Mouse (Mus musculus) hindbrain, embryonic 16.5 days (tissue): ENCODE results near the gene Grin2a. TPM values are rescaled to one million over a fixed set of nuclear protein-coding genes. Genes with fewer than 3 reads are reported as not detected.

ENCODE experiments used
- ATAC-seq: fragments of 200-750 bp; cut with Nextera tagmentation; 2 replicates; pipeline ENCODE4 v1.8.0; 2017; ENCODE audit warnings: moderate TSS enrichment, moderate library complexity
- H3K27ac ChIP-seq: fragments of 300-500 bp; sonication (generic); 2 replicates; pipeline ENCODE4 v1.5.1; 2014; ENCODE audit warnings: low read depth, mild to moderate bottlenecking, control low read depth, low read length, moderate library complexity
- H3K27me3 ChIP-seq: fragments of 300-500 bp; sonication (generic); replicated peaks from 2 replicates; pipeline ENCODE4 v1.6.1; 2014; ENCODE audit warnings: low read length; ENCODE audit not compliant: control insufficient read depth, insufficient read depth
- H3K36me3 ChIP-seq: fragments of 300-500 bp; sonication (generic); 2 replicates; pipeline ENCODE4 v1.6.1; 2014; ENCODE audit warnings: mild to moderate bottlenecking, low read length, moderate library complexity, mixed read lengths; ENCODE audit not compliant: control insufficient read depth, insufficient read depth
- H3K4me1 ChIP-seq: fragments of 300-500 bp; sonication (generic); 2 replicates; pipeline ENCODE4 v1.6.1; 2014; ENCODE audit warnings: low read depth, low read length; ENCODE audit not compliant: control insufficient read depth, insufficient read depth
- H3K4me2 ChIP-seq: fragments of 300-500 bp; sonication (generic); 2 replicates; pipeline ENCODE4 v1.6.1; 2014; ENCODE audit warnings: mild to moderate bottlenecking, low read length, control low read depth, moderate library complexity
- H3K4me3 ChIP-seq: fragments of 300-500 bp; sonication (generic); 2 replicates; pipeline ENCODE4 v1.5.1; 2014; ENCODE audit warnings: mild to moderate bottlenecking, low read length, control low read depth, moderate library complexity
- H3K9ac ChIP-seq: fragments of 300-500 bp; sonication (generic); 2 replicates; pipeline ENCODE4 v1.6.1; 2014; ENCODE audit warnings: low read depth, mild to moderate bottlenecking, control low read depth, low read length, moderate library complexity
- H3K9me3 ChIP-seq: fragments of 300-500 bp; sonication (generic); 2 replicates; pipeline ENCODE4 v1.6.1; 2014; ENCODE audit warnings: mild to moderate bottlenecking, low read length, moderate library complexity; ENCODE audit not compliant: control insufficient read depth
- WGBS: fragments of 180-500 bp; shearing (Covaris S2); extraction: QIAGEN DNeasy Blood & Tissue Kit; methylation state at CpG from one replicate; pipeline ENCODE4 v1.1.7; 2014; 5-methylcytosine and 5-hydroxymethylcytosine counted together
- polyA plus RNA-seq: library from polyadenylated mRNA; unstranded; fragments of >200 nt; fragmentation: Nextera tagmentation; extraction: Ambion mirVana; gene quantifications from 2 replicates; pipeline ENCODE4 v1.2.1, GENCODE M21; 2015

Grin2a gene
- polyA plus RNA-seq, 1 experiment from 2014 or later = 9.7 TPM

DNA sequence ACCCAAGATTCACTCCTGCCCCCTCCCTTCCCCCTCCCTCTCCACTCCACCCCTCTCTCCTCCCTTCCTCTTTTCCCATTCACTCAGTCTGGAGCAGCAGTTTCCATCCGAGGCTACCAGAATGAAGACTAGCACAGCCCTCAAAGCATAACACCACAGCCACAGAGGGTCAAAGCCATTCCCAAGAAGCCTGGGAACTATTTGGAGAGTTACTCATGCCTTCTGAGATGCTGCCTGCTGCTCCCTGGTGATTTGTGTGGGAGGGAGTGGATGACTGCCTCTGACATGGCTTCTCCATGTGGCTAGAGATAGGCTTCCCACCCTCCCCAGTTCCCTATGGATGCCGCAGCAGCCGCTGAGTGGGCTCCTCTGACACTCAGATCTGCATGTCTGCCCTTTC, 10.3 kb downstream of the Grin2a start:
- Histone ChIP-seq H3K36me3 (no peaks in the 10 kb centered on the region), H3K9me3 (no peaks in the 10 kb centered on the region), H3K4me2 (no peak overlapping the region), H3K27me3 (no peaks in the 10 kb centered on the region), H3K4me1 (no peaks in the 10 kb centered on the region), H3K9ac (no peak overlapping the region), H3K4me3 (no peak overlapping the region), H3K27ac (no peak overlapping the region)
- no peak for ATAC-seq
- 61% methylated on average over 3 of the region's 3 CpGs for WGBS

DNA sequence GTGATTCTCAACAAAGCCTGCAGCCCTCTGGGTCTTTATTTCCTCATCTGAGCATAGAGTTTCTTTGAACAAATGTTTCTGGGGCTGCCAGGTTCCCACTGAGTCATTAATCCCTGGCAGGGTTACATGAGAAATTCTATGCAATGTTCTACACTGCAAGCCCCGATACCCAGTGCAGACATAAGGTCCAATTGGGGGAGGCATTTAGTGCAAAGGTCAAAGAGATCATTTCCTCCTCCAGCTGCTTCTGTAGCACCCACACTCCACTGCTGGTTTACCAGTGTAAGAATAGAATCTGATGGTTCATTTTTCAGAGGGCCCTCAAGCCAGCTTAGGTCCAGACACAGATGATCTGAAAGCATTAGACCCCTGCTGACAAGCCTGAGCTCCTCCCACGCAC, 14.7 kb downstream of the Grin2a start:
- Histone ChIP-seq H3K4me2 (no peak overlapping the region), H3K9me3 (no peaks in the 10 kb centered on the region), H3K36me3 (no peaks in the 10 kb centered on the region), H3K27ac (no peak overlapping the region), H3K4me3 (no peak overlapping the region), H3K9ac (no peak overlapping the region), H3K4me1 (no peaks in the 10 kb centered on the region), H3K27me3 (no peaks in the 10 kb centered on the region)
- WGBS = 52% methylated on average over 2 of the region's 2 CpGs
- no peak for ATAC-seq

DNA sequence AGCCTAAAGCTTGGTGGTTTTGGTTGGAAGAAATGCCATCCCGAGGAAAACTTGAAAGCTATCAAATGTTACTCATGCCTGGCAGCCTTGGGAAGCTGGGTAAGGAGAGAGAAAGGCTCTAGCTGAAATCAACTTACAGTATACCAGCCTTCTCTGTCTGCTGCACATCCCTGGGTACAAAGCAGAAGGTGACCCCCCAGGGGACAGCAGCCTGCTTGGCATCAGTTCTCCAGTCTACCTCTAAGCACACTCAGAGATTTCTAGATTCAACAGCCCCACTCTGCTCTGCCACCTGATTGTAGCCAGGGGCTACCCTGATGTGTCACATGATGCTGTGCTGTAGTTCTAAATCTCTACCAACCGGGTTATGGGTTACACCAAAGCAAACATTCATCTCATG, 17.2 kb downstream of the Grin2a start:
- WGBS = 89% methylated on average over 2 of the region's 2 CpGs
- no peaks in the 10 kb centered on the region for H3K36me3 ChIP-seq
- no peak overlapping the region for H3K9ac ChIP-seq
- no peak overlapping the region for H3K4me2 ChIP-seq
- no peak for ATAC-seq
- H3K4me1 ChIP-seq = no peaks in the 10 kb centered on the region
- H3K27me3 ChIP-seq = no peaks in the 10 kb centered on the region
- no peak overlapping the region for H3K4me3 ChIP-seq
- H3K9me3 ChIP-seq = no peaks in the 10 kb centered on the region
- no peak overlapping the region for H3K27ac ChIP-seq

DNA sequence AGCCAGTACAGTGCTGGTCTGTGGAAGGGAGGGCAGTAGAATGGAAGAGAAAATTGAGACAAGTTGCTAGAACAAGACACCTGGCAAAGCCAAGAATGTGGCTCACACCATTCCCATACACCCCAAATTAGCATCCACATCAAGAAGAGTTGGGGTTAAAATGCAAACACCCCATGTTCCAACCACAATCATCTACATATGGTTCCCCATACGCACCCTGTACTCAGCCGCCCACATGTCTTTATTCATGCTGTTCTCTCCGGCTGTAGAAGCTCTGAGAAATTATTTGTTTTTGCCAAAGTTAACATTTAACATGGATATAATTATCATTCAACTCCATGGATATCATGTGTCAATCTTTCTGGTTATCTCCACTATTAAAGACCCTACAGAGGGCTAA, 22.7 kb downstream of the Grin2a start:
- no peak overlapping the region for H3K9ac ChIP-seq

DNA sequence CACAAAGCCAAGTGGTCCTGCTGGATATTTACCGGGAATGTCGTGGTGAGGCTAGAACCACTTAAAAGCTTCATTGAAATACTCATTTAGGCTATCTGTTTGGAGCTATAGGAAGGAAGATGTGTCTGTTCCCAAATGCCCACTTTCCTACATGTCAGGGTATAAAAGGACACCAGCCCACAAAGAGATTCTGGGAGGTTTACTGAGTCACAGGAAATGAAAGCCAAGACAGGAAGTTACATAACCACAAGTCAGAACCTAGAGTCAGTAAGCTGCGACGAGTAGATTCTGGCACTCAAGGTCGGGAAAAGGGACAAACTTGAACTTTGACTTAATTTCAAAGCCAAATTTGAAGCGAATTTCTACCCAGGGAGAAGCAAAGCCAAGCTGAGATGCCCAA, 30.9 kb downstream of the Grin2a start:
- Histone ChIP-seq H3K27me3 (no peaks in the 10 kb centered on the region), H3K27ac (no peak overlapping the region), H3K4me2 (no peak overlapping the region), H3K36me3 (no peaks in the 10 kb centered on the region), H3K9me3 (no peaks in the 10 kb centered on the region), H3K4me1 (no peaks in the 10 kb centered on the region), H3K9ac (no peak overlapping the region), H3K4me3 (no peak overlapping the region)
- 84% methylated on average over 6 of the region's 6 CpGs for WGBS
- no peak for ATAC-seq

More for the DNA sequence above, 22.7 kb downstream of the Grin2a start:
- Histone ChIP-seq H3K27ac (no peak overlapping the region), H3K4me1 (no peaks in the 10 kb centered on the region), H3K4me2 (no peak overlapping the region), H3K4me3 (no peak overlapping the region), H3K36me3 (no peaks in the 10 kb centered on the region), H3K9me3 (no peaks in the 10 kb centered on the region), H3K27me3 (no peaks in the 10 kb centered on the region)
- WGBS = 89% methylated on average over 3 of the region's 3 CpGs
- ATAC-seq = no peak

DNA sequence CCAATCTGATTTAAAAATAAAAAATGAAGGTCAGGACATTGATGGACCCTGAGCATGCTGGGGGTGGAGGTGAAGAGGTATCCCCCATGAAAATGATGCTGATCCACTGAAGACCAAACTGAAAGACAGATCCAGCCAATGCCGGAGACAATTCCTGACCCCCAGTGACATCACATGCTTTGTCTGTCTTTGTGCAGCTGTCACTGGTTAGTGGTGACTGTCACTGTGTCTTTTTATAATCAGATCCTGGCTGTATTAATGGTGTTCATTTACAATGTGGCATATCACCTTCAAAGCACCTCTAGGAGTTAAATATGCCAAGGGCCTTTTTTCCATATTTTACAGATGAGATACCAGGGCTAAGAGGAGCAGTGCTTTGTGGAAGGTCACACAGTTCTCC, 32.9 kb downstream of the Grin2a start:
- Histone ChIP-seq H3K9ac (no peak overlapping the region), H3K27me3 (no peaks in the 10 kb centered on the region), H3K4me3 (no peak overlapping the region), H3K27ac (no peak overlapping the region), H3K4me1 (no peaks in the 10 kb centered on the region), H3K36me3 (no peaks in the 10 kb centered on the region), H3K9me3 (no peaks in the 10 kb centered on the region), H3K4me2 (no peak overlapping the region)
- ATAC-seq = no peak
- WGBS = 65% methylated on average over 1 of the region's 1 CpGs

DNA sequence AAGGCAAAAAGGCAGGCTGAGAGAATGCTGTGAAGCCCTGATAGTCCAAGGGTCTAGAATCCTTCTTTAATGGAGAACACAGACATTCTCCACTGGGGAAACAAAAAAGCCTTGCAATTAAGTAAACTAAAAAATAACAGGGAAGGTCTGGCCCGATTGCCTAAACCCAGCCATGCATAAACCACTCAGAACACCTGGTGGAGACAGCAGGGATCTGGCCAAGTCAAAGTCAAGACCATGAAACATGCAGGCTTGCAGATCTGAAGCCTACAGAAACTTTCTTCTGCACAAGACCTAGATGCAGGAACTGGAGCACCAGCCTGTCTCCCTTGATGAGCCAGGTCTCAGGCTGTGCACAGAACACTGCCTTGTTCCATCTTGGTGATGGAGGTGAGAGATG, 36.0 kb downstream of the Grin2a start:
- H3K4me3 ChIP-seq = no peak overlapping the region
- H3K4me1 ChIP-seq = no peaks in the 10 kb centered on the region
- H3K4me2 ChIP-seq = no peak overlapping the region
- no peak for ATAC-seq
- no peaks in the 10 kb centered on the region for H3K36me3 ChIP-seq
- H3K9ac ChIP-seq = no peak overlapping the region
- no peaks in the 10 kb centered on the region for H3K9me3 ChIP-seq
- no peaks in the 10 kb centered on the region for H3K27me3 ChIP-seq
- 56% methylated on average over 1 of the region's 1 CpGs for WGBS
- no peak overlapping the region for H3K27ac ChIP-seq

DNA sequence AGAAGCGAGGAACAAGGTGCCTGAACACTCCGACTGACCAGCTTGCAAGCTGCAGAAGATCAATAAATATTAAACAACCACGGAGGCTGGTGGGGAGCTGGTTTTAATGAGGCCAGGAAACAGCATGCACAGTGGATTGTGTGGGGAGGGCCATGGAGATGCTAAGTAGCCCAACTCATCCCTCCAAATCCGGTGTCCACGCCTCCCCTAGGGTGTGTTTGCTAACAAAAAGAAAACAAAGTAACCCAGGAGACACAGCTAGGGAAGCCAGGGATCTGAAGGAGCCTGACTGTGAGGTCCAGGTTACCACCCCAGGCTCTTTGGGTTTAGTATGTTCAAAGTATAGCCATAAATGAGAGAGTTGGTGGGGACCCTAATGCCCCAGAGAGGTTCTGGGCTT, 41.1 kb downstream of the Grin2a start:
- no peak for ATAC-seq

DNA sequence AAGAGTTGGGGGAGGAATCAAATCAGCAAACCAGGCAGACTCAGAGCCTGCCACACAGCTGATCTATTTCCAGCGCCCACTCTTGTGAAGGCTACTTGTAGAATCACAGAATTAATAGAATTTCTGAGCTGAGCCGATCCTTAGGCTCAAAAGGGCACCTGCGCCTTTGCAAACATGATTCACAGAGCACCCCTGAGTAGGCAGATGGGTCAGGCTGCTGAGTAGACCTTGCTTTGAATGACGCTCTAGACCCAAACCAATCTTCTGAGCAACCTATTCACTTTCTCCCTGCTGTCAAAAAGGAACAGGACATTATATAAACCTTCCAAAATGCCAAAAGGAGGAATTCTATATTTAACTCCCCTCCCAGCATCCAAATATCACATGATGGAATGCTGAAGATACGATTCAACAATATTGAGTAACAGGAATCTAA, 41.9 kb downstream of the Grin2a start:
- no peak overlapping the region for H3K9ac ChIP-seq
- H3K27me3 ChIP-seq = no peaks in the 10 kb centered on the region
- no peak overlapping the region for H3K27ac ChIP-seq
- no peak overlapping the region for H3K4me3 ChIP-seq
- no peaks in the 10 kb centered on the region for H3K9me3 ChIP-seq
- 80% methylated on average over 5 of the region's 5 CpGs for WGBS
- H3K4me1 ChIP-seq = no peaks in the 10 kb centered on the region
- ATAC-seq = no peak
- H3K4me2 ChIP-seq = no peak overlapping the region
- no peaks in the 10 kb centered on the region for H3K36me3 ChIP-seq

More for the DNA sequence above, 41.1 kb downstream of the Grin2a start:
- WGBS = 30% methylated on average over 5 of the region's 5 CpGs
- H3K4me1 ChIP-seq = no peaks in the 10 kb centered on the region
- H3K9ac ChIP-seq = no peak overlapping the region
- no peak overlapping the region for H3K4me3 ChIP-seq
- H3K4me2 ChIP-seq = no peak overlapping the region
- H3K27ac ChIP-seq = no peak overlapping the region
- no peaks in the 10 kb centered on the region for H3K9me3 ChIP-seq
- H3K27me3 ChIP-seq = no peaks in the 10 kb centered on the region
- H3K36me3 ChIP-seq = no peaks in the 10 kb centered on the region

DNA sequence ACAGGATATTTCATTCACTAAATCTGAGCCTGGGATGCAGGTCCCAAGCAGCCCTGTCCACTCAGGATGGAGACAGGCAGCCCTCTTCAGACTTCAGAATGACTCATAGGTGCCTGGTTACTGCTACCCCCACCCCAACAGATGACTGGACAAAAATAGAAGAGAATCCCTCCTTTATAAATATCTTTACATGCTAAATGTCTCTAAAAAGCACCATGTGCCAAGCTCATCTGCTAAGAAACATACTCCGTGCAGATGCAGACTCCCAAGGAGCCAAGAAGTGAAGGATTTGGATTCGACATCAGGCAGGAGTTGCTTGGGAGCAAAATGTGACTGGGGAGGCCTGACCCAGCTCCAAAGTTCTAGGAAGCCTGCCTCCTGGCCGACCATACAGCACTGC, 46.1 kb downstream of the Grin2a start:
- 83% methylated on average over 3 of the region's 3 CpGs for WGBS

More for the DNA sequence above, 46.1 kb downstream of the Grin2a start:
- no peak overlapping the region for H3K4me2 ChIP-seq
- no peak overlapping the region for H3K4me3 ChIP-seq
- no peaks in the 10 kb centered on the region for H3K9me3 ChIP-seq
- no peak for ATAC-seq
- H3K4me1 ChIP-seq = no peaks in the 10 kb centered on the region
- no peaks in the 10 kb centered on the region for H3K36me3 ChIP-seq
- H3K27ac ChIP-seq = no peak overlapping the region
- H3K27me3 ChIP-seq = no peaks in the 10 kb centered on the region
- no peak overlapping the region for H3K9ac ChIP-seq
